Mouse (Mus musculus) CH12F3 (cell line): Measurements from ENCODE around the gene 1700016D06Rik.
"Not testable (repeated sequence)": the region's sequence is repeated elsewhere in the genome, so short reads cannot be mapped to it uniquely, and the experiment has no call there.

Experiments
- in situ Hi-C: fragments of 300-500 bp; cut with MboI; formaldehyde crosslinking; loops from 2 replicates; pipeline ENCODE4 v1.14.3; 2020; ENCODE audit warnings: low sequenced_read_pairs

Gene 1700016D06Rik

GRCm38 (mm10) chr8:11703789-11704188, 2.9 kb upstream of the 1700016D06Rik start:
- in situ Hi-C loops = no loop called here

- in situ Hi-C loops = no loop called here
Measured at GRCm38 (mm10) chr8:11701428-11701827, 565 bp upstream of the 1700016D06Rik start.

- in situ Hi-C loops = no loop called here
Measured at GRCm38 (mm10) chr8:11700060-11701032, 517 bp downstream of the 1700016D06Rik start.

DNA sequence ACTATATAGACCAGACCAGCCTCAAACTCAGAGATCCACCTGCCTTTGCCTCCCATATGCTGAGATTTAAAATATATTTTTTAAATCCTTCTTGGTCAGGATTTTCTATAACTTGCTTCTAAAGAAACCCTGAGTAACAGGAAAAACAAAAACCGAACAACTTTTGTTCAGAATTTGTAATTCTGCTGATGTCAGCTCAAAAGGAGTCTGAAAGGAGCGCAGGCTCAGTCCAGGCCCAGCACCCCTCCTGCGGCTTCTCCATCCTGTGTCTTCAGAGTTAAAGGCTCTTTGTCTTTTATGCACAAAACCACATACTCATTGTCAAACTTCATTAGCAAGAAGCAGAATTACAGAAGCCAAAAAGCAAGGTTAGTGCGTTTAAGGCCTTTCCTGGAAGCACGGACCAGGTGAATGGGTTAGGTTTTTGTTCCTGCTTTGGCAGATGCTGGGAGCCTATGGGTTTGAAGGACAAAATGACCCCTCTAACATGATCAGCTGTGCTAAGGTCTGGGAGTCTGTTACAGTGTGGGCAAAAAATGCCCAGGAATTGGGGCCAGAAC, 1.3 kb downstream of the 1700016D06Rik start:
- in situ Hi-C loops = no loop called here

DNA sequence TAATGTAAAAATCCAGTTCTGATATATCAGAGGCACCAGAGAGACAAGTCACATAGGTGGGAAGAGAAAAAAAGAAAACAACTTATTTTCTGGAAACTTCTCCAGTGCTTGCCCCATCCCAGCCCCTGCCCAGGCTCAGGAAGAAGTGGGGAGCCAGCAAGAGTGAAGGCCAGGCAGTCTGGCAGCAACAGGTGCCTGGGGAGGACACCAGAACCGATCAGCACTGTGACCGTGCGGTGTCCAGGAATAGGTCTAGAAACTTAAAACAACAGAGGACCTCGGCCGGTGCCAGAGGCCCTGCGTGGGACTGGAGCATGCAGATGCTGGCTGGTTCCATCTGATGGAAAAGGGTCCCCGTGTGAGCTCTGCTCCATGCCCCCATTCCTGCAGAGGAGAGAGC, 3.4 kb downstream of the 1700016D06Rik start:
- in situ Hi-C loops = no loop called here

DNA sequence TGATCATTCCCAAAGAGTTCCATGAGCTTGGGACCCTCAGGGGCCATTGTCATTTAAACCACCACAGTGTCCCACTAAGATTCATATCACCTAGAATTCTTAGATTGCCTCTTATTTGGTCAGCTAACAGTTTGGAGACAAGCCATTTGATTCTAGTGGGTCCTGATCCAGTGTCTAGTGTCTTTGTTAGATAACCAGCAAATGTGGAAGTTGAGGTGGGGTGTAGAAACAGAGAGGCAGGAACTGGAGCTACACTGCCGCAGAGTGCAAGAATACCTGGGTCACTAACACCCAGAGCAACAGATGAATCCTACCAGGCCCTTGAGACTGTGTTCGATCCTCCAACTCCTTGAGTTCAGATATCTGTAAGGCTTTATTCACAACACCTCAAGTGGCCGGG, 4.7 kb downstream of the 1700016D06Rik start:
- in situ Hi-C loops = no loop called here

GRCm38 (mm10) chr8:11693972-11694371, 6.9 kb downstream of the 1700016D06Rik start:
- in situ Hi-C loops = no loop called here

DNA sequence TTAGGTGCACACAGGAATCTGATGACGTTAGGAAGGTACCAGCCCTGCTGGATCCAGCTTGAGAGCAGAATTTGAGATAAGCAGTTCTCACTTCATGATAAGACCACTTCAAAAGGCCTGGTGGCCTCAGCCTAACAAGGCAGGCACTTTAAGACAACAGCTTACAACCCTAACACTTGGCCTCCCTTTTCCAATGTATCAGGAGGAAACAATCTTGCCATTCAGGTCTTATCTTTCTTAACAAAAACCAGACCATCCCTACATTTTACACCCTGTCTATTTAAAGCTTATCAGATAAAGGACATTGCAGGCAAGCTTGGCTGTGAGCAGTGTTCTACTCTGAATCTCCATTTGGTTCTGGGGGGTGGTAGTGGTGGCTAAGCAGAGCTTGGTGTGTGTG, 8.4 kb downstream of the 1700016D06Rik start:
- in situ Hi-C loops = no loop called here

GRCm38 (mm10) chr8:11691761-11692160, 9.1 kb downstream of the 1700016D06Rik start:
- in situ Hi-C loops = no loop called here

DNA sequence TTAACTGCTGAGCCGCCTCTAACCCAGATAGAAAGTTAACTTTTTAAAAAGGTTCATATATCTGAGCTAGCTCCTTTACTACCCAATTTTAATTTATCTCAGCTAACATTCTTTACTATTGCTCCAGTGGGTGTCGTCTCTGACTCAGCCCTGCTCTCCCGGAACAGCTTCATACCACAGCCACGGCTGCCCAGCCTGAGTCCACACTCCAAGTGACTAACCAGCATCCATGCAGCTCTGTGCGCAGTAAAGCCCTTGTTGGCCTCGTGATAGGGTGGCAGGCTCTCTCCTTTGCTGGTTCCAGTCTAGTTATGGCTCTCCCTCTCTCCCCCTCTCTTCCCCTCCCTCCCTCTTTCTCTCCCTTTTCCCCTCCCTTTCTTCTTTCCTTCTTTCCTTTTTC, 9.6 kb downstream of the 1700016D06Rik start:
- in situ Hi-C loops = no loop called here

DNA sequence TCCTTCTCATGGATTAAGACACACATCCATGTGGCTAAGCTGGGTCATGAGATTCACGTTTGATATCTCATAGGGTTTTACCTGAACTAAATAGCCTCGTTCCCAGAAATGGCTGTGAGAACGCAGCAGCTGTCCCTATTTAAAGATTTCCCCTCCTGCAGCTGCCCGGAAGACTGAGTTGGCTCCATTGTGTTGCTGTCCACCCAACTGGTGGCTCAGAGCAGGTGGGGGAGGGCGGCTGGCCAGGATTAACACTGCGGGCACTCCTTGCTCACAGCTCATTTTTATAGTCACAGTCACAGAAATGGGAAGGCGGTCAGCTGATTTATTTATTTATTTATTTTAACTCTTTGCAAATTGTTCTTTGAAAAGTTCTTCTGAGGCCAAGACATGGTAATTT, 10.9 kb downstream of the 1700016D06Rik start:
- in situ Hi-C loops = no loop called here

DNA sequence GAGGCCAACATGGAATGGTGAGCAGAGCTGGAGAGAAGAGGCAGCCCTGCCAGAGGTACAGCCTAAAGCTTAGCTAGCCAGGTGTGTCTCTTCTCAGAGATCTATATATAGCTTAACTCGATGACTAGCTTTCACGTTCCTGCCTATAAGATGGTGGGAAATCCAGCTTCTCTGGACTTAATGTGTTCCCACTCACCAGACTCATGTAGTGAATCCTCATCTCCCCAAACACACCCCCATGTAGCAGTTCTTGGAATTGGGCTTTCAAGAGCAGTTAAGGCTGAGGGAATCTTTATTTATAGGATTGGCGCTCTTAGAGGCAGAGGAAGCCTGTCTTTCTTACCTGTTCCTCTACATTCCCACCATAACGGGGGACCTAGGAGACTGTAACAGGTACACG, 13.6 kb downstream of the 1700016D06Rik start:
- in situ Hi-C loops = no loop called here

DNA sequence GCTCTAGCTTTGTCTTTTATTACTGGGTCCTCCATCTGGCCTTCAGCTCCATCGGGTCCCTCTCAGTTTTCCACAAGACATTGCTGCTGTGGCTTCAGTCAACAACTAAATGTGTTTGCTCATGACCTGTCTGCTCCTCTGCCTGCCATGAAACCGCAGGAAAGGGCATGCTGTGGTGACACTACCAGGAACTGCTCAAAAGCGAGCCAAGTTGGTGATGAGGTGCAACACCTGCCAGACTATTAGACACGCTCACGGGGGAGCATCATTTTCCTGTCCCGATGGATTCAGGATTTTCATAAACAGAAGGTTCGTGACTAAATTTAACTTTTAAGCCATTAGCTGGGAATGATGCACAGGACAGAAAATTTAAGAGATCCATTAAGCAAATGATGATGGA, 16.3 kb downstream of the 1700016D06Rik start:
- in situ Hi-C loops = no loop called here

- in situ Hi-C loops = no loop called here
Measured at GRCm38 (mm10) chr8:11668308-11668707, 32.6 kb downstream of the 1700016D06Rik start.

DNA sequence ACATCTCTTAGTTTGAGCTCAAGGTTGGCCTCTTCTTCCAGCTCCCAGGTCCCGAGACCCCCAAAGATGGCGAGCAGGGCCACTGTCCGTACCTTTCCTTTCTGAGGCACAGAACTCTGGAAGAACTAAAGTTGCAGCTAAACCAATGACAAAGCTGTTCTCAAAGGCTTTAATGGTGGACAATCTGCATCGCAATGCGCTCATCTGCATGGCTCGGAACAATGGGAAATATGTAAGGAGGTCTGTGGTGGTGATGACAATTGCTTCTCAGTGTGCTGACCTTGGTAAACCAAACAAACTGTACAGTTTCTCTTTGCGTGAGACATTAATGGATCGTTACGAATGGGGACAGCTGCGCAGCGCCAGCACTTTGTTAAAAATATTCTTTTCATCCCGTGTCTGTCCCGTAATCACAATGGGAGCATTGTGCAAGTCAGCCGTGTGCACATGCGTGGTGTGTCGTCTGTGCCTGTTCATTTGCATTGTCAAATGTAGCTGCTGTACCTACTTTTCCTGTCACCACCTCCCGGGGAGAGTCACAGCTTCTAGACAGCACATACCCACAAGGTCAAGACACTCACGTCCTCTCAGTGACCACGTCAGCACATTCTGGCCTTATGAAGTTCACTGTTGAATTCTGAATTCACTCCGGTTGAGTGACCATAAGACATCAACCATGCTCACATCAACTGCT, 34.7 kb downstream of the 1700016D06Rik start:
- in situ Hi-C loops = not testable (repeated sequence)

- in situ Hi-C loops = no loop called here
Measured at GRCm38 (mm10) chr8:11661969-11662368, 38.9 kb downstream of the 1700016D06Rik start.

DNA sequence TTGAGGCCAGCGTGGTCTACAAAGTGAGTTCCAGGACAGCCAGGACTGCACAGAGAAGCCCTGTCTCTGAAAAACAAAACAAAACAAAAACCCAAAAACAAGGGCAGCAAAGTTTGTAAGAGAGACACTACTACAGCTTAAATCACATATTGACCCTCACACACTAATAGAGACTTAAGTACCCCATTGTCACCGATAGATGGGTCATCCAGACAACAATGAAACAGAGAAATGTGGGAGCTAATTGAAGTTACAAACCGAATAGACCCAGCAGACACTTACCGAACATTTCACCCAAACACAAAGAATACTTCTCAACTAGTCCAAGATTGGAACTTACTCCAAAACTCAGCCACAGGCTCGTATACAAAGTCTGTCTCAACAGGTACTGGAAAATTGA, 50.8 kb downstream of the 1700016D06Rik start:
- in situ Hi-C loops = no loop called here

- in situ Hi-C loops = no loop called here
Measured at GRCm38 (mm10) chr8:11643123-11643522, 57.7 kb downstream of the 1700016D06Rik start.

DNA sequence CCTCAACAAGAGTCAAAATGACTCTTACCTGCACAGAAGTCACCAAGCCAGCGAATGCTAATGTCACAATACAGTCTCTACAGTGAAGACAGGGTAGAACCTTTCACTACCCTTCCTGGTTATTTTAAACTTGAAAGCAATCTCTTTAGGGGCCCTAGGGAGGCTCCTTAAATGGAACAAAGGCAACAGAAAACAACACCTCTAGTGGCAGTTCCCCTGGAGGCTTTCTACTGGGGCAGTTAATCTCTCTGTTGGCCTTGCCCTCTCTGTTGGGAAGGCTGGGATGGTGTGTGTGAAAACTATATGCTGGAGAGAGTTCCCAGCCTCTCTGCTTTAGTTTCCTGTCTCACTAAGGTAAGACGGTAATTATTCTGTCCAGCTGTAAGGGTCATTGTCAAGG, 60.3 kb downstream of the 1700016D06Rik start:
- in situ Hi-C loops = no loop called here

- in situ Hi-C loops = no loop called here
Measured at GRCm38 (mm10) chr8:11637531-11637930, 63.3 kb downstream of the 1700016D06Rik start.

DNA sequence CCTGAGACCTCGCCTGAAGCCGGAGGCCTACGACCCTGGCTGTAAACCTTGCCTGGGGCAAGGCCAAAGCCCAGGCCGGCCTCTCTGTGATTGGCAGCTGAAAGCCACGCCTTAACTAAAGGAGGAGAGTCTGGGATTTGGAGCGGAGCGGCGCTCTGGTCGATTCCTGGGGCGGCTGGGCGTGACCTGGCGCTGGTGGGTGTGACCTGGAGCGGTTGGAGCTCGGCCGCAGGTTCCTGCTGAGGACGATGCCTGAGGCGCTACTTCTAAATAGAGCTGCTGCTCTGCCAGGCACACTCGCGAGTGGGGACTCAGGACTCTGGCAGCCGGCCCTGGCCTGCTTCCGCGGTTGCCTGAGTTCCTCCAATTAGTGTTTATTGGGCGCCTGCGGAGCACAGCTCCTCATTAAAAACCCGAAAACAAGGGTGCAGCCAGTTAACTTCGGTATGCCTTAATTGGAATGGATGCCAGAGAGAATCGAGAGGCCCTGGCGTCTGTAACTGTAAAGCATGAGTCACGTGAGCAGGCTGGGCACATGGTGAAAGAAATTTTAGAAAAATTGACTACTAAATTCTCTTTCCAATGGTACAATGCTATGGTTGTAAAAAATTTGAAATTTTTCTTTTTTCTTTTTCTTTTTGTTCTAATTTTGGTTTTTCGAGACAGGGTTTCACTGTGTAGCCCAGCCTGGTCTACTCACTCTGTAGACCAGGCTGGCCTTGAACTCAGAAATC, 64.4 kb downstream of the 1700016D06Rik start:
- in situ Hi-C loops = no loop called here
